Mouse (Mus musculus): ENCODE measurements around the gene Krr1.

GRCm38 (mm10) chr10:111943026-111943425 is 29.4 kb upstream of the Krr1 start:
- TF ChIP-seq CTCF (IDR thresholded peaks at IDR 0.05; ENCODE audit: borderline replicate concordance, control insufficient read depth, extremely low read depth, insufficient read depth, low read length, poor library complexity) (no peak), POLR2A (IDR thresholded peaks at IDR 0.05; ENCODE audit: control insufficient read depth, extremely low read depth, insufficient read depth, low read length, poor library complexity) (no peak)

All from thymus, adult 2 months (tissue).